Mouse (Mus musculus): ENCODE data around the gene Serf1. TPM values are rescaled to one million over a fixed set of nuclear protein-coding genes. Genes with fewer than 3 reads are reported as not detected.

Serf1 gene
- 204 and 238 TPM in 2 replicates for polyA plus RNA-seq (2015; fragmentation: Nextera tagmentation; extraction: Ambion mirVana)

- H3K4me1 ChIP-seq, result peaks cover 22% of the 10 kb centered on the region
- WGBS, result 1% methylated on average over 71 of the region's 76 CpGs
- H3K27ac ChIP-seq, result peak within 1 kb of the TSS; percentile 78; the same call in 1 of the 2 replicates
- ATAC-seq (ENCODE audit: low FRiP score, low read depth), result peak; percentile 78
- 0 out of 2 replicates have a peak, but pooled peaks cover 3% of the 10 kb centered on the region for H3K36me3 ChIP-seq
- peak within 1 kb of the TSS; percentile 83 for H3K4me3 ChIP-seq
- H3K9ac ChIP-seq, result peak within 1 kb of the TSS; percentile 82
- H3K4me2 ChIP-seq (replicated peaks), result peak within 1 kb of the TSS; percentile 81
- H3K9me3 ChIP-seq, result no peaks in the 10 kb centered on the region
- no peaks in the 10 kb centered on the region for H3K27me3 ChIP-seq
Observed at GRCm38 (mm10) chr13:100107652-100108472, at the start of gene Serf1. Gene Serf1 (plus strand): TSS chr13:100108012.

GRCm38 (mm10) chr13:100063936-100064335 is 43.9 kb upstream of the Serf1 start:
- no peaks in the 10 kb centered on the region for H3K4me1 ChIP-seq
- H3K9ac ChIP-seq, result no peak overlapping the region
- H3K27me3 ChIP-seq, result no peaks in the 10 kb centered on the region
- no peak overlapping the region for H3K4me2 ChIP-seq (replicated peaks)
- no peaks in the 10 kb centered on the region for H3K9me3 ChIP-seq
- ATAC-seq (ENCODE audit: low FRiP score, low read depth), result no peak
- H3K27ac ChIP-seq, result no peak overlapping the region
- no peak overlapping the region for H3K4me3 ChIP-seq
- peaks cover 73% of the 10 kb centered on the region for H3K36me3 ChIP-seq
- 96% methylated on average over 3 of the region's 3 CpGs for WGBS

GRCm38 (mm10) chr13:100067821-100068220 is 40.0 kb upstream of the Serf1 start:
- Histone ChIP-seq H3K4me2 (replicated peaks) (no peak overlapping the region), H3K27ac (no peak overlapping the region), H3K9me3 (no peaks in the 10 kb centered on the region), H3K36me3 (peaks cover 72% of the 10 kb centered on the region), H3K4me1 (no peaks in the 10 kb centered on the region), H3K27me3 (no peaks in the 10 kb centered on the region), H3K4me3 (no peak overlapping the region), H3K9ac (no peak overlapping the region)
- ATAC-seq (ENCODE audit: low FRiP score, low read depth), result no peak
- whole genome bisulfite sequencing, result 88% methylated on average over 6 of the region's 6 CpGs

- no peaks in the 10 kb centered on the region for H3K4me1 ChIP-seq
- WGBS, result 91% methylated on average over 8 of the region's 8 CpGs
Observed at GRCm38 (mm10) chr13:100071473-100071872, 36.3 kb upstream of the Serf1 start.

GRCm38 (mm10) chr13:100098808-100099207 is 9.0 kb upstream of the Serf1 start:
- H3K27ac ChIP-seq, result no peak overlapping the region
- 93% methylated on average over 6 of the region's 6 CpGs for WGBS
- no peak overlapping the region for H3K4me2 ChIP-seq (replicated peaks)
- no peaks in the 10 kb centered on the region for H3K9me3 ChIP-seq
- no peak overlapping the region for H3K4me3 ChIP-seq
- no peak overlapping the region for H3K9ac ChIP-seq
- H3K4me1 ChIP-seq, result peaks cover 13% of the 10 kb centered on the region
- ATAC-seq (ENCODE audit: low FRiP score, low read depth), result no peak
- H3K27me3 ChIP-seq, result no peaks in the 10 kb centered on the region
- H3K36me3 ChIP-seq, result peaks cover 46% of the 10 kb centered on the region

More at GRCm38 (mm10) chr13:100071473-100071872, 36.3 kb upstream of the Serf1 start:
- Histone ChIP-seq H3K9ac (no peak overlapping the region), H3K27me3 (no peaks in the 10 kb centered on the region), H3K4me3 (no peak overlapping the region), H3K36me3 (peaks cover 76% of the 10 kb centered on the region), H3K9me3 (no peaks in the 10 kb centered on the region), H3K27ac (no peak overlapping the region), H3K4me2 (replicated peaks) (no peak overlapping the region)
- no peak for ATAC-seq (ENCODE audit: low FRiP score, low read depth)

GRCm38 (mm10) chr13:100103052-100103658 is 4.7 kb upstream of the Serf1 start:
- ATAC-seq (ENCODE audit: low FRiP score, low read depth), result no peak
- peaks cover 22% of the 10 kb centered on the region for H3K4me1 ChIP-seq

GRCm38 (mm10) chr13:100103748-100104254 is 4.0 kb upstream of the Serf1 start, which contains the start of gene Bdp1:
Gene Bdp1 (minus strand): TSS chr13:100104070.
- Histone ChIP-seq H3K27ac (peak within 1 kb of the TSS; percentile 82), H3K4me2 (replicated peaks) (peak within 1 kb of the TSS; percentile 72), H3K4me1 (peaks cover 25% of the 10 kb centered on the region), H3K9ac (peak within 1 kb of the TSS; percentile 92), H3K36me3 (peaks cover 2% of the 10 kb centered on the region), H3K9me3 (no peaks in the 10 kb centered on the region), H3K4me3 (peak within 1 kb of the TSS; percentile 99), H3K27me3 (no peaks in the 10 kb centered on the region)
- WGBS, result under 1% methylated on average over 44 of the region's 44 CpGs
- ATAC-seq (ENCODE audit: low FRiP score, low read depth), result peak; percentile 79

More at GRCm38 (mm10) chr13:100103052-100103658, 4.7 kb upstream of the Serf1 start:
- H3K27ac ChIP-seq, result peak overlapping the region; percentile 82
- peak overlapping the region; percentile 92 for H3K9ac ChIP-seq
- H3K4me2 ChIP-seq (replicated peaks), result peak overlapping the region; percentile 72
- no peaks in the 10 kb centered on the region for H3K27me3 ChIP-seq
- H3K4me3 ChIP-seq, result peak overlapping the region; percentile 99
- WGBS, result 7% methylated on average over 15 of the region's 15 CpGs
- H3K9me3 ChIP-seq, result no peaks in the 10 kb centered on the region
- H3K36me3 ChIP-seq, result peaks cover 7% of the 10 kb centered on the region

- Histone ChIP-seq H3K4me2 (replicated peaks) (no peak overlapping the region), H3K4me1 (peaks cover 13% of the 10 kb centered on the region), H3K9ac (no peak overlapping the region), H3K27me3 (no peaks in the 10 kb centered on the region), H3K4me3 (no peak overlapping the region), H3K27ac (no peak overlapping the region), H3K9me3 (no peaks in the 10 kb centered on the region), H3K36me3 (peaks cover 29% of the 10 kb centered on the region)
- WGBS, result 46% methylated on average over 5 of the region's 5 CpGs
- ATAC-seq (ENCODE audit: low FRiP score, low read depth), result no peak
Observed at GRCm38 (mm10) chr13:100112218-100112972, 4.6 kb downstream of the Serf1 start.

- Histone ChIP-seq H3K36me3 (peaks cover 23% of the 10 kb centered on the region), H3K4me3 (peak overlapping the region; percentile 98), H3K27me3 (no peaks in the 10 kb centered on the region), H3K9me3 (no peaks in the 10 kb centered on the region), H3K9ac (no peak overlapping the region; the same call in 1 of the 2 replicates), H3K4me2 (replicated peaks) (peak overlapping the region; percentile 87), H3K27ac (no peak overlapping the region), H3K4me1 (peaks cover 16% of the 10 kb centered on the region)
- ATAC-seq (ENCODE audit: low FRiP score, low read depth), result no peak
- WGBS, result 80% methylated on average over 3 of the region's 3 CpGs
Observed at GRCm38 (mm10) chr13:100123970-100124369, 16.2 kb downstream of the Serf1 start.

- 4% methylated on average over 42 of the region's 42 CpGs for WGBS
- ATAC-seq (ENCODE audit: low FRiP score, low read depth), result peak; percentile 97
Observed at GRCm38 (mm10) chr13:100124423-100125257, 16.8 kb downstream of the Serf1 start, which contains the start of gene Smn1. Gene Smn1 (plus strand): TSS chr13:100124852.

GRCm38 (mm10) chr13:100125258-100125643 is 17.4 kb downstream of the Serf1 start:
- 2% methylated on average over 10 of the region's 10 CpGs for WGBS

More at GRCm38 (mm10) chr13:100124423-100125257, 16.8 kb downstream of the Serf1 start, which contains the start of gene Smn1:
- Histone ChIP-seq H3K4me3 (peak within 1 kb of the TSS; percentile 98), H3K27me3 (no peaks in the 10 kb centered on the region), H3K9me3 (no peaks in the 10 kb centered on the region), H3K9ac (peak within 1 kb of the TSS; percentile 87), H3K4me2 (replicated peaks) (peak within 1 kb of the TSS; percentile 87), H3K36me3 (peaks cover 30% of the 10 kb centered on the region), H3K4me1 (peaks cover 16% of the 10 kb centered on the region), H3K27ac (no peak within 1 kb of the TSS)

More at GRCm38 (mm10) chr13:100125258-100125643, 17.4 kb downstream of the Serf1 start:
- Histone ChIP-seq H3K4me3 (peak overlapping the region; percentile 98), H3K27me3 (no peaks in the 10 kb centered on the region), H3K36me3 (peaks cover 34% of the 10 kb centered on the region), H3K4me2 (replicated peaks) (peak overlapping the region; percentile 87), H3K27ac (no peak overlapping the region), H3K9ac (peak overlapping the region; percentile 87), H3K9me3 (no peaks in the 10 kb centered on the region), H3K4me1 (peaks cover 16% of the 10 kb centered on the region)
- ATAC-seq (ENCODE audit: low FRiP score, low read depth), result no peak; the same call in 1 of the 2 replicates

Data from limb, embryonic 13.5 days (tissue).